Mouse (Mus musculus) intestine, embryonic 14.5 days (tissue): ENCODE data around the gene C2cd2l. TPM values are rescaled to one million over a fixed set of nuclear protein-coding genes. Genes with fewer than 3 reads are reported as not detected.

Source experiments
- ATAC-seq: fragments of 200-750 bp; cut with Nextera tagmentation; replicated peaks from 2 replicates; pipeline ENCODE4 v1.8.0; 2017; ENCODE audit warnings: low read depth, moderate number of reproducible peaks, moderate TSS enrichment, moderate library complexity; ENCODE audit not compliant: low FRiP score, low TSS enrichment
- DNase-seq: peaks from one replicate; pipeline ENCODE4 v3.0.0-alpha.2; 2018; ENCODE audit warnings: low spot score
- H3K27ac ChIP-seq: fragments of 300-500 bp; sonication (generic); 2 replicates; pipeline ENCODE4 v1.5.1; 2014; ENCODE audit warnings: low read depth, mild to moderate bottlenecking, control low read depth
- H3K27me3 ChIP-seq: fragments of 300-500 bp; sonication (generic); replicated peaks from 2 replicates; pipeline ENCODE4 v1.6.1; 2014; ENCODE audit warnings: low read length, control low read depth; ENCODE audit not compliant: control insufficient read depth, insufficient read depth
- H3K36me3 ChIP-seq: fragments of 300-500 bp; sonication (generic); 2 replicates; pipeline ENCODE4 v1.6.1; 2014; ENCODE audit warnings: low read length, control low read depth; ENCODE audit not compliant: control insufficient read depth, insufficient read depth
- H3K4me1 ChIP-seq: fragments of 300-500 bp; sonication (generic); replicated peaks from 2 replicates; pipeline ENCODE4 v1.6.1; 2014; ENCODE audit warnings: low read length, control low read depth, mixed read lengths; ENCODE audit not compliant: control insufficient read depth, insufficient read depth
- H3K4me2 ChIP-seq: fragments of 300-500 bp; sonication (generic); 2 replicates; pipeline ENCODE4 v1.6.1; 2014; ENCODE audit warnings: low read length
- H3K4me3 ChIP-seq: fragments of 300-500 bp; sonication (generic); 2 replicates; pipeline ENCODE4 v1.5.1; 2014; ENCODE audit warnings: low read depth, low read length, control low read depth, mixed read lengths
- H3K9ac ChIP-seq: fragments of 300-500 bp; sonication (generic); 2 replicates; pipeline ENCODE4 v1.6.1; 2014; ENCODE audit warnings: mild to moderate bottlenecking, low read length
- H3K9me3 ChIP-seq: fragments of 300-500 bp; sonication (generic); 2 replicates; pipeline ENCODE4 v1.6.1; 2016; ENCODE audit warnings: low read length, control low read depth; ENCODE audit not compliant: control insufficient read depth
- WGBS: fragments of 180-500 bp; shearing (Covaris S2); extraction: QIAGEN DNeasy Blood & Tissue Kit; methylation state at CpG from one replicate; pipeline ENCODE4 v1.1.7; 2014; 5-methylcytosine and 5-hydroxymethylcytosine counted together
- polyA plus RNA-seq: library from polyadenylated mRNA; unstranded; fragments of >200 nt; fragmentation: Nextera tagmentation; extraction: Ambion mirVana; gene quantifications from 2 replicates; pipeline ENCODE4 v1.2.1, GENCODE M21; 2014

C2cd2l gene
- polyA plus RNA-seq, 1 experiment from 2014 or later, result 5.7 TPM

- Histone ChIP-seq H3K4me3 (no peak overlapping the region), H3K27ac (no peak overlapping the region), H3K27me3 (peaks cover 13% of the 10 kb centered on the region; the same call in 1 of the 2 replicates), H3K9me3 (no peaks in the 10 kb centered on the region), H3K36me3 (peaks cover 53% of the 10 kb centered on the region), H3K4me2 (no peak overlapping the region), H3K9ac (no peak overlapping the region), H3K4me1 (peaks cover 11% of the 10 kb centered on the region; the same call in 1 of the 2 replicates)
- DNase-seq, result peak; percentile 56
- no peak for ATAC-seq
- WGBS, result 65% methylated on average over 3 of the region's 3 CpGs
Observed at GRCm38 (mm10) chr9:44292490-44292889, 27.6 kb downstream of the C2cd2l start.

- H3K27me3 ChIP-seq, result peaks cover 27% of the 10 kb centered on the region; the same call in 1 of the 2 replicates
- DNase-seq (no peak), ATAC-seq (no peak)
- H3K4me2 ChIP-seq, result peak overlapping the region; percentile 97
- H3K36me3 ChIP-seq, result peaks cover 25% of the 10 kb centered on the region
- no peak overlapping the region for H3K9ac ChIP-seq
- WGBS, result 15% methylated on average over 11 of the region's 11 CpGs
- H3K4me1 ChIP-seq, result peaks cover 14% of the 10 kb centered on the region; the same call in 1 of the 2 replicates
- H3K4me3 ChIP-seq, result no peak overlapping the region
- no peak overlapping the region for H3K27ac ChIP-seq
- no peaks in the 10 kb centered on the region for H3K9me3 ChIP-seq
Observed at GRCm38 (mm10) chr9:44288959-44289291, 31.2 kb downstream of the C2cd2l start.

DNA sequence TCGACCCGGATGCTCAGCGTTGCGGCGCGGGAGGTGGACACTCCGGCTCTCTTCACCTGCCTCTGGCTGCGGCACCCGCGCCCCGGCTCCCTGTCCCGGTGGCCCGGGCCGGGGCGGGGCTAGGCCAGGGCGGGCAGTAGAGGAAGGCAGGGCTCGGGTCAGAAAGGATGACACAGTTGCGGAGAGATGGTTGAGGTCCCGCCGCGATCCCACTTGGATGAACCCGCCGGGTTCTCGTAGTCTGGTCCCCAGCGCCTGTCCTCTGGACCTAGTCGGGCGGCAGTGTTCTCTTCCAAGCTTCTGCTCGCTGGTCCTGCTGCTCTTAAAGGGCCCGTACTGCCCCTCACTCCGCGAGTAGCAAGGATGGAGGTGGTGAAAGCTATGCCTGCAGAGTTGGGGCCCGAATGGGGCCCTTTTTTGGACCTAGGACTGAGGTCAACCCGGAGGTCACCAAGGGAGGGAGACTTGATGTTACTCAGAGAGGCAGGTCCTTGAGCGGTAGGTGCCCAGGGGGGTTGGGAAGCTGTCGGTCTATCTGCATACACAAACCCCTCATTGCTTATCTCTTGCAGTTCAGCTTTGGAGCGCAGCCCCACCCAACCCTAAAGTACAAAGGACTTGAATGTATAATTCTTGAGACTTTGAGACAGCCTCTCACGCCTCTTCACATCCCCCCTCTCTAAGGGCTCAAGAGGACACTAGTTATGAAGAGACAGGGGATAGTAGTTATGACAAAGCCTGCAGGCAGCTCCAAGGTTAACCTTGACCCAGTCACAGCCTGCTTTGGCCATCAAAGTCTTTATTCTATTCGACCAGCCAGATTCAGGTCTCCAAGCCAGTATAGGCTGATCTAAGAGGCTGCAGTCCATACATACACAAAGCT lies 31.8 kb downstream of the C2cd2l start, which contains the start of gene Abcg4:
TSS of gene Abcg4 (minus strand) at position 540 of the 883 bp plus-strand sequence.
- H3K27me3 ChIP-seq, result peaks cover 27% of the 10 kb centered on the region; the same call in 1 of the 2 replicates
- 1% methylated on average over 37 of the region's 38 CpGs for WGBS
- H3K4me3 ChIP-seq, result peak within 1 kb of the TSS; percentile 62
- H3K9ac ChIP-seq, result peak within 1 kb of the TSS; percentile 58
- H3K4me2 ChIP-seq, result peak within 1 kb of the TSS; percentile 97
- peaks cover 18% of the 10 kb centered on the region for H3K36me3 ChIP-seq
- H3K9me3 ChIP-seq, result no peaks in the 10 kb centered on the region
- no peak within 1 kb of the TSS for H3K27ac ChIP-seq
- ATAC-seq (peak; percentile 54), DNase-seq (peak; percentile 70)
- H3K4me1 ChIP-seq, result peaks cover 14% of the 10 kb centered on the region; the same call in 1 of the 2 replicates

DNA sequence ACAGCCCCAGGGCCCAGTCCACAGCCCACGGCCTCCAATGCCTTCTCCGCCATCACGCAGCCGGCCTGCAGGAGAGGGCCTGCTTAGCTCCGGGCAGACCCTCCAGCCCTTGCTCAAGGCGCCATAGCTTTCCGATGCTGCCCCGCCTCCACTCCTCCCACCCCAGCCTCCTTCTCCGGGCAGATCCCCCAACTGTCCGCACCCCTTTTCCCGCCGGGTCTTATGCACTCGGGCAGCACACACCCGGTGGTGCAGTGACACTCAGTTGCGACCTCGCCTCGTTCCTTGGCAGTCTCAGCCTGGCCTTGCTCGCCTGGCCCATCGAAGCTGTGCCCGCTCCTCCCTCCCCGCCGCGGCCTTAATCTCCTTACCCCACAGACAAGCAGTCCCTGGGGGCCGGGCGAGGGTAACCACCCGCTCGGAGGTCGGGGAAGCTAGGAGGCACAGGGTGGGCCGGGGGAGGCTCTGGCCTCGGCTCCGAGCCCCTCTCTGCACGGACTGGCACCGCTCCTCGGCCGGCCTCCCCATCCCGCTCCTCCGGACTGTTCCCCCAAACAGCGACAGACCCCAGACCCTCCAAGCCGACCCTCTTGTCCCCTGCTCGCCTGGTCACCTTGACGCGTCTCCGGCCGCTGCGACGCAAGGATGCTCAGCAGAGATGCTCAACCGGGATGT lies 32.5 kb downstream of the C2cd2l start:
- Histone ChIP-seq H3K27me3 (peaks cover 27% of the 10 kb centered on the region; the same call in 1 of the 2 replicates), H3K9ac (peak overlapping the region; percentile 58), H3K27ac (no peak overlapping the region), H3K36me3 (peaks cover 13% of the 10 kb centered on the region; the same call in 1 of the 2 replicates), H3K4me1 (peaks cover 14% of the 10 kb centered on the region; the same call in 1 of the 2 replicates), H3K4me2 (peak overlapping the region; percentile 97), H3K9me3 (no peaks in the 10 kb centered on the region), H3K4me3 (peak overlapping the region; percentile 62)
- ATAC-seq (peak; percentile 41), DNase-seq (peak; percentile 80)
- WGBS, result 1% methylated on average over 47 of the region's 47 CpGs

DNA sequence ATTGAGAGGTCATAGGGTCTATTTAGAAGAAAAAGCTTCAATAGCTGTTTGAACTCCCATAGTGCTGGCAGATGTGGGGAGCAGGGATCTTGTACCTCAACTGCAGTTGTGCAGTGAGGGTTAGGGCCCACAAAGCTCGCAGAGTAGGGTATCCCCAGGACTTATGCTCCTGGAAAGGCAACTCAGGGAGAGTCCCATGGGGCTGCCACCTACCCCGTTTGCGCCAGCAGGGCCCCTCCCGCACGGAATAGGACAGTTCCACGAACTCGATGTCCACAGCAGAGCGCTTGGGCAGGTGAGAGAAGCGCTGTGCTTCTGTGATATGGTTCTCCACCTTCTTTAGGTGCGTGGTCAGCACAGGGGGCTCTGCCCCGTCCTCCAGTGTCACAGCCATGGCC lies 33.1 kb downstream of the C2cd2l start:
- peak overlapping the region; percentile 58 for H3K9ac ChIP-seq
- H3K36me3 ChIP-seq, result peaks cover 8% of the 10 kb centered on the region; the same call in 1 of the 2 replicates
- peak overlapping the region; percentile 62 for H3K4me3 ChIP-seq
- H3K27me3 ChIP-seq, result peaks cover 27% of the 10 kb centered on the region; the same call in 1 of the 2 replicates
- WGBS, result 9% methylated on average over 11 of the region's 11 CpGs
- no peak overlapping the region for H3K27ac ChIP-seq
- ATAC-seq, result no peak
- no peaks in the 10 kb centered on the region for H3K9me3 ChIP-seq
- H3K4me1 ChIP-seq, result peaks cover 14% of the 10 kb centered on the region; the same call in 1 of the 2 replicates
- peak overlapping the region; percentile 97 for H3K4me2 ChIP-seq
- peak; percentile 54 for DNase-seq

GRCm38 (mm10) chr9:44286256-44286850 lies 33.7 kb downstream of the C2cd2l start:
- H3K9ac ChIP-seq, result no peak overlapping the region
- H3K9me3 ChIP-seq, result no peaks in the 10 kb centered on the region
- no peak overlapping the region for H3K4me3 ChIP-seq
- H3K4me1 ChIP-seq, result peaks cover 14% of the 10 kb centered on the region; the same call in 1 of the 2 replicates
- H3K36me3 ChIP-seq, result peaks cover 5% of the 10 kb centered on the region; the same call in 1 of the 2 replicates
- peaks cover 27% of the 10 kb centered on the region; the same call in 1 of the 2 replicates for H3K27me3 ChIP-seq
- no peak overlapping the region for H3K4me2 ChIP-seq
- H3K27ac ChIP-seq, result no peak overlapping the region
- ATAC-seq (no peak), DNase-seq (no peak)
- WGBS, result 31% methylated on average over 6 of the region's 6 CpGs

DNA sequence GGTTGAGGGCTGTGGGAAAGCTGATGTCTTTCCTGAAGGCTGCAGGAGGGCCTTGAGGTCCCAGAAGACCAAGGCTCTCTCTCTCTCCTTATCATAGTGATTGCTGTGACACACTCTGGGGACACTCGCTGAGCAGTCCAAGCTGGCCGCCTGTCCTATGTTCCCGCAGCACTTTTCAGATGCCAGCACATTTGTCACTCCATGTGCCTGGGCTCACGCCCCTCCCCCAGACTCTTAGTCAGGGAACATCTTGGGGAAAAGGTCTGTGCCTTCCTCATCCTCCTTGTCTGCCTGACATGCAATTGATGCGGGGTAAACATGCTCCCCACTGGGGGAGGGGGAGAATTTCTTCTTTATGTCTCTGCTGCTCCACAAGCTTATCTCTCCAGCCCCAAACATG lies 36.9 kb downstream of the C2cd2l start:
- H3K4me2 ChIP-seq, result no peak overlapping the region
- no peak for ATAC-seq
- H3K27me3 ChIP-seq, result peaks cover 14% of the 10 kb centered on the region; the same call in 1 of the 2 replicates
- no peak overlapping the region for H3K4me3 ChIP-seq
- 0 out of 2 replicates have a peak, but pooled peaks cover 2% of the 10 kb centered on the region for H3K4me1 ChIP-seq
- peaks cover 3% of the 10 kb centered on the region; the same call in 1 of the 2 replicates for H3K36me3 ChIP-seq
- no peak for DNase-seq
- no peak overlapping the region for H3K27ac ChIP-seq
- WGBS, result 56% methylated on average over 5 of the region's 5 CpGs
- H3K9me3 ChIP-seq, result no peaks in the 10 kb centered on the region
- H3K9ac ChIP-seq, result no peak overlapping the region

- 78% methylated on average over 4 of the region's 4 CpGs for WGBS
- ATAC-seq, result no peak
Observed at GRCm38 (mm10) chr9:44269973-44270372, 50.1 kb downstream of the C2cd2l start.

More at GRCm38 (mm10) chr9:44269973-44270372, 50.1 kb downstream of the C2cd2l start:
- no peak for DNase-seq
- Histone ChIP-seq H3K4me2 (no peak overlapping the region), H3K27me3 (no peaks in the 10 kb centered on the region), H3K4me3 (no peak overlapping the region), H3K9me3 (0 out of 2 replicates have a peak, but pooled peaks cover 4% of the 10 kb centered on the region), H3K27ac (no peak overlapping the region), H3K36me3 (no peaks in the 10 kb centered on the region), H3K9ac (no peak overlapping the region), H3K4me1 (peaks cover 14% of the 10 kb centered on the region; the same call in 1 of the 2 replicates)
